ENCODE assay signal across 11 mouse cellular contexts in the genomic region with DNA sequence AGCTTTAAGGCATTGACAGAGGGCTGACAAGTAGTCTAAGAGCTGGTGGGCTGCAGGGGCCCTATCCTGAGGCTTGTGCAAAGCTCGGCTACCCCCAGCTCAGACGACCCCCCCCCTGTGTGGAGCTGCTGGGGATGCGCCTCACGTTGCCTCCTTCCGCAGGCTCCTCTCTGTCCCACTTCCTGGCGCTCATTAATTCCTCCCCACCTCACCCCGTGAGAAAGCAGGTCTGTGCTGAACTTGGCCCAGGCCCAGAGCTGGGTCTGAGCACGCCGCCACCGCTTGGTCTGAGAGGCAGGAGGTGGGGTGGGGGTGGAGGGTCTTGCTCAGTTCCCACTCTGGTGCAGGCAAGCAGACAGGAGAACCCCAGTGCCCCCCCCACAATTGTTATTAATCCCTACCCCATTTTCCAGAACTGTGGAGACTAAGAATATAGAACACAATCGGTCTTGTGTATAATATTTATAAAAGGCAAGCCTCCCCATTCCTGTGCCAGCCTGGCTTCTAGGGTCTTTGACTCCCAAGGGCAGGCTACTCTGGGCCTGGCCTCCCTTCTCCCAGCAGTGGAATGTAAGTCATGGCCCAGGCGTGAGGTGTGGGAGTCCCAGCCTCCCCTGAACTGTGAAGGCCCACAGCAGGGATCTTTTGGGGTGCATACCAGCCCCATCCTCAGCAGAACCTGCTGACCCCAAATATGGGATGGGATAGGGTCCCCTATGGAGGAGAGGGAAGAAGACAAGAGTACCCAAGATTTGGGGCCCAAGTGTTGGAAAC. TPM values are rescaled to one million over a fixed set of nuclear protein-coding genes. Genes with fewer than 3 reads are reported as not detected.
DNase-seq lines count a peak whose midpoint lies in the region; ATAC-seq and TF ChIP-seq lines count a peak whose summit lies in the region.
"Had no signal": no experiment of that assay in that cellular context is flagged by ENCODE, and none has a peak within 500 bp of the region (broad histone marks: within the 10 kb centered on the region; RNA-seq: fewer than 3 reads in every experiment).

No protein-coding gene starts in this region.

- no peak for TF ChIP-seq CTCF in olfactory bulb, adult 2 months (IDR thresholded peaks at IDR 0.05; ENCODE audit: insufficient read depth, low read depth, low read length)
- TF ChIP-seq CTCF in intestine, postnatal 0 days (IDR thresholded peaks at IDR 0.05; ENCODE audit: low read depth), result no peak

- no peak for DNase-seq in frontal cortex, postnatal 14 days (ENCODE audit: low spot score in 2 of 2)
- peak; percentile 89 for DNase-seq in retina, postnatal 1 day
- DNase-seq in retina, embryonic 14.5 days (ENCODE audit: low spot score), result no peak
- no peak for DNase-seq in limb, embryonic 10.5 days (ENCODE audit: low spot score)
- no peak for DNase-seq in heart, postnatal 36 days
- DNase-seq: layer of hippocampus, postnatal 36 days had no signal

- H3K36me3 ChIP-seq in limb, embryonic 10.5 days, result peaks cover 2% of the 10 kb centered on the region; the same call in 1 of the 2 replicates
- H3K36me3 ChIP-seq in intestine, postnatal 0 days (ENCODE audit: control insufficient read depth, insufficient read depth), result no peaks in the 10 kb centered on the region; the same call in 1 of the 2 replicates
- H3K36me3 ChIP-seq: embryonic facial prominence, embryonic 15.5 days had no signal

- intact Hi-C loops in heart, postnatal 36 days (cut with DNase I), result no loop called here

- peak; percentile 20; the same call in 1 of the 2 replicates for ATAC-seq in frontal cortex, adult (ENCODE audit: low TSS enrichment)
- ATAC-seq in intestine, postnatal 0 days, result no peak

- no peak overlapping the region for H3K4me2 ChIP-seq in intestine, postnatal 0 days (replicated peaks; ENCODE audit: low read depth)
- H3K4me2 ChIP-seq: embryonic facial prominence, embryonic 15.5 days had no signal

- no peaks in the 10 kb centered on the region for H3K9me3 ChIP-seq in limb, embryonic 10.5 days (replicated peaks)
- no peaks in the 10 kb centered on the region for H3K9me3 ChIP-seq in intestine, postnatal 0 days (ENCODE audit: control insufficient read depth)
- H3K9me3 ChIP-seq: embryonic facial prominence, embryonic 15.5 days had no signal

- no peak overlapping the region for H3K4me3 ChIP-seq in limb, embryonic 10.5 days
- no peak overlapping the region for H3K4me3 ChIP-seq in olfactory bulb, adult 2 months (ENCODE audit: insufficient read depth, low read depth, low read length)
- no peak overlapping the region for H3K4me3 ChIP-seq in intestine, postnatal 0 days (ENCODE audit: low read depth, low read length)
- H3K4me3 ChIP-seq: embryonic facial prominence, embryonic 15.5 days had no signal

- TF ChIP-seq POLR2A in olfactory bulb, adult 2 months (IDR thresholded peaks at IDR 0.05; ENCODE audit: insufficient read depth, low read depth, low read length), result no peak

- 61% methylated on average over 12 of the region's 12 CpGs for WGBS in limb, embryonic 10.5 days
- 38% methylated on average over 12 of the region's 12 CpGs for WGBS in olfactory bulb, adult 2 months
- 58% methylated on average over 12 of the region's 12 CpGs for WGBS in intestine, postnatal 0 days

- peaks cover 12% of the 10 kb centered on the region for H3K4me1 ChIP-seq in limb, embryonic 10.5 days
- peaks cover 8% of the 10 kb centered on the region for H3K4me1 ChIP-seq in olfactory bulb, adult 2 months (ENCODE audit: control insufficient read depth, insufficient read depth, low read length)
- no peaks in the 10 kb centered on the region for H3K4me1 ChIP-seq in intestine, postnatal 0 days (replicated peaks; ENCODE audit: control insufficient read depth, insufficient read depth, low read length)

- H3K27me3 ChIP-seq in limb, embryonic 10.5 days (ENCODE audit: low read depth, poor library complexity, severe bottlenecking), result no peaks in the 10 kb centered on the region
- H3K27me3 ChIP-seq in intestine, postnatal 0 days (replicated peaks; ENCODE audit: control insufficient read depth, insufficient read depth, low read length), result no peaks in the 10 kb centered on the region
- H3K27me3 ChIP-seq: embryonic facial prominence, embryonic 15.5 days had no signal

- no peak overlapping the region for H3K9ac ChIP-seq in intestine, postnatal 0 days (ENCODE audit: low read depth, low read length)
- H3K9ac ChIP-seq: embryonic facial prominence, embryonic 15.5 days had no signal

- peak overlapping the region; percentile 3; the same call in 1 of the 2 replicates for H3K27ac ChIP-seq in limb, embryonic 10.5 days
- H3K27ac ChIP-seq in olfactory bulb, adult 2 months (ENCODE audit: insufficient read depth, low read depth, low read length), result peak overlapping the region; percentile 19; the same call in 1 of the 2 replicates
- H3K27ac ChIP-seq in intestine, postnatal 0 days (ENCODE audit: low read depth, low read length), result no peak overlapping the region
- H3K27ac ChIP-seq: embryonic facial prominence, embryonic 15.5 days; macrophage had no signal

RNA-seq across cellular contexts. Expression of gene Gnai2, which starts 15.7 kb away (rescaled TPM):
- 355 and 403 TPM in 2 replicates for polyA plus RNA-seq in limb, embryonic 10.5 days (2016; fragmentation: Nextera tagmentation; extraction: Ambion mirVana)
- polyA plus RNA-seq in olfactory bulb, adult 2 months (2012; ENCODE audit: insufficient read depth, insufficient read length, low replicate concordance, missing spikeins), result 1,429 TPM in 1 of 2 replicates, not detected in the other
- 245 and 265 TPM in 2 replicates for polyA plus RNA-seq in intestine, postnatal 0 days (2015; fragmentation: Nextera tagmentation; extraction: Ambion mirVana)
- 100 to 1,000 TPM; 248 to 259 TPM for total RNA-seq in heart, postnatal 36 days (2021)

RNA-seq across cellular contexts. Expression of gene Slc38a3, which starts 18.4 kb away (rescaled TPM):
- 3.9 and 4.3 TPM in 2 replicates for polyA plus RNA-seq in limb, embryonic 10.5 days (2016; fragmentation: Nextera tagmentation; extraction: Ambion mirVana)
- not detected in 2 replicates for polyA plus RNA-seq in olfactory bulb, adult 2 months (2012; ENCODE audit: insufficient read depth, insufficient read length, low replicate concordance, missing spikeins)
- polyA plus RNA-seq in intestine, postnatal 0 days (2015; fragmentation: Nextera tagmentation; extraction: Ambion mirVana), result 15.5 and 15.6 TPM in 2 replicates
- 10 to 100 TPM; 66.0 to 80.3 TPM for total RNA-seq in heart, postnatal 36 days (2021)
- polyA plus RNA-seq: macrophage had no signal

RNA-seq across cellular contexts. Expression of gene Gnat1, which starts 28.6 kb away (rescaled TPM):
- 2.6 and 3.3 TPM in 2 replicates for polyA plus RNA-seq in limb, embryonic 10.5 days (2016; fragmentation: Nextera tagmentation; extraction: Ambion mirVana)
- not detected in 2 replicates for polyA plus RNA-seq in olfactory bulb, adult 2 months (2012; ENCODE audit: insufficient read depth, insufficient read length, low replicate concordance, missing spikeins)
- polyA plus RNA-seq in intestine, postnatal 0 days (2015; fragmentation: Nextera tagmentation; extraction: Ambion mirVana), result 1.6 and 1.9 TPM in 2 replicates
- not detected for total RNA-seq in heart, postnatal 36 days (2021)
- total RNA-seq: layer of hippocampus, postnatal 36 days had no signal
- polyA plus RNA-seq: macrophage had no signal

RNA-seq across cellular contexts. Expression of gene Sema3b, which starts 41.9 kb away (rescaled TPM):
- polyA plus RNA-seq in limb, embryonic 10.5 days (2016; fragmentation: Nextera tagmentation; extraction: Ambion mirVana), result 2.2 and 3.6 TPM in 2 replicates
- not detected in 2 replicates for polyA plus RNA-seq in olfactory bulb, adult 2 months (2012; ENCODE audit: insufficient read depth, insufficient read length, low replicate concordance, missing spikeins)
- 37.1 and 37.3 TPM in 2 replicates for polyA plus RNA-seq in intestine, postnatal 0 days (2015; fragmentation: Nextera tagmentation; extraction: Ambion mirVana)
- 10 to 100 TPM; 18.5 to 22.0 TPM for total RNA-seq in heart, postnatal 36 days (2021)
- polyA plus RNA-seq: macrophage had no signal

RNA-seq across cellular contexts. Expression of gene Sema3f, which starts 59.4 kb away (rescaled TPM):
- 31.7 and 33.6 TPM in 2 replicates for polyA plus RNA-seq in limb, embryonic 10.5 days (2016; fragmentation: Nextera tagmentation; extraction: Ambion mirVana)
- not detected in 2 replicates for polyA plus RNA-seq in olfactory bulb, adult 2 months (2012; ENCODE audit: insufficient read depth, insufficient read length, low replicate concordance, missing spikeins)
- polyA plus RNA-seq in intestine, postnatal 0 days (2015; fragmentation: Nextera tagmentation; extraction: Ambion mirVana), result 3.9 and 4.4 TPM in 2 replicates
- 10 to 100 TPM; 16.0 to 16.9 TPM for total RNA-seq in heart, postnatal 36 days (2021)
- polyA plus RNA-seq: macrophage had no signal
